ENCODE assay signal across 2 mouse cellular contexts in the genomic region with DNA sequence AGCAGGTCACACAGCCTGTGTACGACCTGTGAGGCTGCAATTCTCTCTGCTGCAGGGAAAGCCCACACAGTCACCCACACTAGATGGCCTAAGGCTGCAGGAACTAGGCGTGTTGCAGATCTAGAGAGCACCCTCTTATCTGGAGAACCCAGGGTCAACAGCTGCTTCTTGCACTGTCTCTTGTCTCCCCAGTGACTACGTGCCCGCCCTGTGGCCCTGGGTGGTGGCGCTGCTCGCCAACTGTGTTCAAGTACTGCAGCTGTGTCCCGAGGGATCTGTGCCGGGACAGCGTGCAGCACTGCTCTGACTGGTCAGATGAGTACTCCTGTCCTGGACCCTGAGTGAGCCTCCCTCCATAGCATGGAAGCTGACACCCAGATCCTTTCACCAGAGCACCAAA.
A peak's percentile ranks its signal among the peaks of the same experiment; 100 is the strongest.
TF ChIP-seq lines count a peak whose summit lies in the region.

No protein-coding gene starts in this region.

TF ChIP-seq in MEL, 35 proteins besides CTCF, POLR2A, EP300 and RAD21:
- TF ChIP-seq RCOR1 (IDR thresholded peaks at IDR 0.05; ENCODE audit: low read depth, low read length), result no peak
- no peak; the same call in 1 of the 2 replicates for TF ChIP-seq MXI1 (IDR thresholded peaks at IDR 0.05; ENCODE audit: low read depth, low read length)
- no peak for TF ChIP-seq ZKSCAN1 (IDR thresholded peaks at IDR 0.05; ENCODE audit: low read depth, low read length)
- TF ChIP-seq CHD2 (IDR thresholded peaks at IDR 0.05; ENCODE audit: low read length), result no peak
- no peak; the same call in 1 of the 2 replicates for TF ChIP-seq MAX (IDR thresholded peaks at IDR 0.05; ENCODE audit: low read length)
- TF ChIP-seq GABPA (IDR thresholded peaks at IDR 0.05; ENCODE audit: low read depth, low read length), result no peak
- TF ChIP-seq GATA1 (IDR thresholded peaks at IDR 0.05; ENCODE audit: low read depth, low read length), result peak; percentile 89
- TF ChIP-seq MYC (IDR thresholded peaks at IDR 0.05; ENCODE audit: low read depth, low read length), result 0 out of 2 replicates have a peak, but pooled peaks have one; percentile 40
- TF ChIP-seq SMC3 (IDR thresholded peaks at IDR 0.05; ENCODE audit: low read depth, low read length), result no peak
- TF ChIP-seq E2F4 (IDR thresholded peaks at IDR 0.05; ENCODE audit: borderline replicate concordance, low read depth, low read length), result no peak
- peak; percentile 50; the same call in 1 of the 2 replicates for TF ChIP-seq MAZ (IDR thresholded peaks at IDR 0.05; ENCODE audit: low read depth, low read length)
- TF ChIP-seq MYB (IDR thresholded peaks at IDR 0.05; ENCODE audit: low read depth, low read length), result no peak
- peak; percentile 81 for TF ChIP-seq SIN3A (IDR thresholded peaks at IDR 0.05; ENCODE audit: low read length)
- TF ChIP-seq JUND (IDR thresholded peaks at IDR 0.05; ENCODE audit: low read depth, low read length), result no peak
- no peak for TF ChIP-seq POLR2AphosphoS5 (IDR thresholded peaks at IDR 0.05; ENCODE audit: borderline replicate concordance, low read depth, low read length)
- TF ChIP-seq ZNF384 (IDR thresholded peaks at IDR 0.05; ENCODE audit: low read depth, low read length), result no peak
- TF ChIP-seq HCFC1 (IDR thresholded peaks at IDR 0.05; ENCODE audit: low read depth, low read length), result 0 out of 2 replicates have a peak, but pooled peaks have one; percentile 13
- no peak for TF ChIP-seq ZC3H11A (IDR thresholded peaks at IDR 0.05; ENCODE audit: low read depth, low read length)
- TF ChIP-seq USF2 (IDR thresholded peaks at IDR 0.05; ENCODE audit: borderline replicate concordance in 1 of 2, insufficient read depth in 1 of 2, low read depth in 1 of 2, low read length in 2 of 2), result no peak
- no peak for TF ChIP-seq KAT2A (conservative IDR thresholded peaks at IDR 0.05; ENCODE audit: low read depth, low read length)
- peak; percentile 94 for TF ChIP-seq TAL1 (IDR thresholded peaks at IDR 0.05; ENCODE audit: low read length)
- TF ChIP-seq USF1 (IDR thresholded peaks at IDR 0.05; ENCODE audit: low read depth, low read length), result no peak
- TF ChIP-seq ETS1 (IDR thresholded peaks at IDR 0.05; ENCODE audit: low read depth, low read length), result peak; percentile 90
- no peak for TF ChIP-seq POLR2AphosphoS2 (IDR thresholded peaks at IDR 0.05; ENCODE audit: low read length)
- TF ChIP-seq TCF12 (IDR thresholded peaks at IDR 0.05; ENCODE audit: low read depth, low read length), result peak; percentile 92

TF ChIP-seq in myocyte, 11 proteins besides CTCF, POLR2A, EP300 and RAD21:
- TF ChIP-seq MYOD1 (IDR thresholded peaks at IDR 0.05; ENCODE audit: control insufficient read depth in 1 of 3, insufficient read length in 2 of 3, low read depth in 2 of 3) (peak in 1 of 3 experiments; percentile 35), MYOG (IDR thresholded peaks at IDR 0.05; ENCODE audit: control insufficient read depth in 1 of 3, insufficient read depth in 1 of 3, insufficient read length in 2 of 3, low read depth in 2 of 3) (peak in 2 of 3 experiments; percentile 73 to 79), TCF12 (IDR thresholded peaks at IDR 0.05; ENCODE audit: insufficient read depth, poor library complexity, severe bottlenecking) (no peak), REST (IDR thresholded peaks at IDR 0.05; ENCODE audit: insufficient read depth, insufficient read length) (no peak), MAX (IDR thresholded peaks at IDR 0.05; ENCODE audit: low read depth) (no peak)
